Mouse (Mus musculus) spleen, postnatal 14 days (tissue): Measurements from ENCODE around the gene V1rd19.
"Not testable (repeated sequence)": the region's sequence is repeated elsewhere in the genome, so short reads cannot be mapped to it uniquely, and the experiment has no call there.

Experiments
- DNase-seq, 2 experiments: peaks; one replicate each; pipeline ENCODE4 v3.0.0; 2021 to 2022; ENCODE audit warnings: low spot score in 2 of 2

The V1rd19 gene

DNA sequence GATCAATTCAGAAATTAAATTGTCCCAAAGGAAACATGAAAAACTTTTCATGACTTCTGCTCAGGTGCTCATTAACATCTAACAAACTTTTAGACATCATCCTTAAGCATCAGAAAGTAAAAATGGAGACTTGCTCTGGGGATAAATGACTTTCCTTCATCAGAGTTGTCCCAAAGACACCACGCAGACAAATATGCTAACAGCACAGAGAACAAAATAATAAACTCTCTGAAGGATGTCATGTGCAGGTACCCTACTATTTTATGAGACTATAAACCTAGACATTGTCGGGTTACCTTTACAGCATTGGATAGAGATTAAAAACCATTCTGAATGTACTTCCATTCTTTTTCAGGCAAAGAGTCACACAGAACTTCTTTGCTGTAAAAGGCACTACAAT lies at the start of gene V1rd19:
Gene V1rd19 (plus strand): TSS at position 301 of the 400 bp plus-strand sequence.
- no peak for DNase-seq

DNA sequence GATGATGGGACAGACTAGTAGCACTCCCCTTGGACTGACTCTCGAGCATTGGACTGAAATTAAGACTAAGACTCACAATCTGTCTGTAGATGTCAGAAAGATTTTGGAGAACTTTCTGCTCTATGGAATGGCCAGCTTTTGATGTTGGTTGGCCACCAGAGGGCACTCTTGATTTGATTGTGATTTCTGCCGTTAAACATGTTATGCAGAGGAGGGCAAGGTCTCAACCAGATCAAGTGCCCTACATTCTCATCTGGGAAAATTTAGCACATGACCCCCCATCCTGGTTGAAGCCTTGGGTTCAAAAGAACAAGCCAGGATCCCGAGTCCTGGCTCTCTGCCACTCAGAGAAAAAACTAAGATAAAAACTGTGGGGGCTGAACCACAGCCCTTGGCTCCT lies 33.4 kb upstream of the V1rd19 start:
- DNase-seq = not testable (repeated sequence)

DNA sequence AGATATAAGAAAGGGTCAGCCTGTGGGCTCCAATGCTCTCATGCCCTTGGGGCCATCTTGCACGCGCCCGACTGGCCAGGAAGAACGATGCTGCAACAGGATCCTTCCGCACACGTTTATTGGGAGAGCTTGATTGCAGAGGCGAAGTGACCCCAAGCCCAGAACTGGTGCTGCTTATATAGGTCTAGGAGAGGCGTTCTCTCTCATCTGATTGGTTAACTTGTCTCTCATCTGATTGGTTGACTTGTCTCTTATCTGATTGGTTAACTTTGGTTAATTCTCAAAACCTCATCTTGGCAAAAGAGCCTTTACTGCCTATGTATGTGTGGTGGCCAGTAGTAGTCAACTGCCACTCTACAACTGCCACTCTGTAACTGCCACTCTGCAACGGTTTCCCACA lies 27.2 kb upstream of the V1rd19 start, which contains the start of gene Vmn1r181:
Gene Vmn1r181 (plus strand): TSS at position 301 of the 400 bp plus-strand sequence.
- DNase-seq = not testable (repeated sequence)

DNA sequence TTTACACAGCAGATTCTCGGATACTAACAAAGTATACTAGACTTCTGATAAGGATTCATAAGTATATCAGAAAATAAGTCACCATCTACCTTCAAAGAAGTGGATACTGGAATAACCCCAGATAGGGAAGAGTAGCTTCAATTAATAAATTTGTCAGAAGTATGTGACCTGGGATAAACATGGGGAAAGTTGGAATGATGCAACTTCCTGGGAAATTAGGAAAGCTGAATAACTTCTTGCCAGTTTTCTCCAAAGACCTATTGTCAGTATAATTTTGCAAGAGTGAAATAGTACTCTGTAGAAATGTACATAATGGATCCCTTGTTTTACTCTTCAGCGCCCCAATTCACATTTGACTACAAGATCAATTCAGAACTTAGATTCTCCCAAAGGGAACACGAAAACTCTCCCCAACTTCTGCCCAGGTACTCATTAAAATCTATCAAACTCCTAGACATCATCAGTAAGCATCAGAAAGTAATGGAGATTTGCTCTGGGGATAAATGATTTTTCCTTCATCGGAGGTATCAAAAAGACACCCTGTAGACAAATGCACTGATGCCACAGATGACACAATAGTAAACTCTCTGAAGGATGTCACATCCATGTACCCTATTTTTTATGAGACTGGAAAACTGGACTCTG lies 51.3 kb downstream of the V1rd19 start, which contains the start of gene Vmn1r183:
Gene Vmn1r183 (plus strand): TSS at position 595 of the 645 bp plus-strand sequence.
- DNase-seq = no peak
